Mouse (Mus musculus) gastrocnemius, adult 18-20 months (tissue): ENCODE measurements around the gene Akr1d1. TPM values are rescaled to one million over a fixed set of nuclear protein-coding genes. Genes with fewer than 3 reads are reported as not detected.

Experiments
- DNase-seq: peaks from one replicate; pipeline ENCODE4 v3.0.0; 2021; ENCODE audit warnings: low spot score
- total RNA-seq, 2 experiments: library from RNA; stranded (reverse); gene quantifications; 2 replicates each; pipeline ENCODE4 v1.2.3; 2021

Gene Akr1d1
- total RNA-seq, 2 experiments from 2014 or later = not detected

DNA sequence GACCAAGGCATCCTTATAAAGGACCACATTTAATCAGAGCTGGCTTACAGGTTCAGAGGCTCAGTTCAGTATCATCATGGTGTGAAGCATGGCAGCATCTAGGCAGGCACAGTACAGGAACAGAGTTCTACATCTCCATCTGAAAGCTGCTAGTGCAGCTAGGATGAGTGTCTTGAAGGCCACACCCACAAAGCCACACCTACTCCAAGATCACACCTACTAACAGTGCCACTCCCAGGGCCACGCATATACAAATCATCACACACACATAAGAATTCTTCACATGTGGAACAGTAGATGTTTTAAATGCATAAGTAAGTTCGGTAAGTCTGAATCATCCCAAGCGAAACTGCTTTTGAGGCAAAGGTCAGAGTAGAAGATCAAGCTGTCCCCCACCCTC lies 33.9 kb downstream of the Akr1d1 start:
- DNase-seq = no peak

GRCm38 (mm10) chr6:37567363-37567762 lies 37.4 kb downstream of the Akr1d1 start:
- DNase-seq = no peak

DNA sequence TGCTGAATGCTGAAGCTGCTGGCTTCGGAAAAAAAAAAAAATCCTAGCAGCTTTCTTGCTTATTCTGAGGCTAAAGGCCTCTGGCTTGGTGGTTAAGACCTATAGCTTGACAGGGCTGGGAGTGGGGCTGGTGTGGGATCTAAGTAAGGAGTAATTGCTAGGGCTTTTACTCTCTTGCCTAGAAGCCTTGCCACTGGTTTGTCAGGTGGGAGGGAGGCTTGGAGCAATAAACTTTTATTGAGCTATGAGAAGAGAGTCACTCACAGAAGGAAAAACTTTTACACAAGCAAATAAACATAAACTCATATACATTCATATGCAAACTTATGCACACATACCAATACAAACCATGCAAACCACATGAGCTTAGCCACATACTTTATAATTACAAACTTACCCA lies 42.0 kb downstream of the Akr1d1 start:
- no peak for DNase-seq

DNA sequence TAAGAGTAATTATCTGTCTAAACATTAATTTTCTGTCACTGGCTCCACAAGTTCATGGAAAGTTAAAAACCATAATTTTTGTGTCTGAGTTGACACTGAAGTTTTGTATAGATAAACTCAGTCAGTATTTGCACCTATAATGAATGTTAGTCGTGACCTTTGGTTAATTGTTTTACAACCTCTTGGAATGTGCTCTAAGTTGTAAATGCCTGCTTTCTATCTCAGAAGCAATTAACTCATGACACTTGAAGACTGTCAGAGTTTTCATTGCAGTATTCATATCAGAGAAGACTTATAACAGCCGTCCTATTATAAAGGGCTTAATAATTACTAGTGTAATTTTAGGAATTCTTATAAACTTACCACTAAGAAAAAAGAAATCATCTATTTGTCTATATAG lies 43.0 kb downstream of the Akr1d1 start:
- no peak for DNase-seq

GRCm38 (mm10) chr6:37580476-37580875 lies 50.5 kb downstream of the Akr1d1 start:
- no peak for DNase-seq

GRCm38 (mm10) chr6:37589340-37589962 lies 59.5 kb downstream of the Akr1d1 start:
- DNase-seq = peak; percentile 65

DNA sequence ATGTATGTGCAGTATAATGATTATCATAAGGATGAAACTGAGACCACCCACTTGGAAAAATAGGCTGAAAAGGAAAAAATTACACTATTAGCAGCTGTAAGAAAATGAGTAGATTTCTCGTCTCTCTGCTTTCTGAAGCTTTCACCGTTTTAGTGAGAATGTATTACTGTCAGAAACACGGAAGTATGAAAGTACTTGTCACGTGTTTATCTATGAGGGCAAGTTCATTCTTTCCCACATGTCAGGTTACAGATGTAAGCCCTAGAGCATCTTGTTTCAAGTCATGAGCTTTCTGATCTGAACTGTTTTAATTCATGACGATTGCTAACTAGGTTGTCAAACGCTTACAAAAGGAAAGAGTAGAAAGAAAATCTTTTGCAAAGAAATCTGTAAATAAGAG lies 60.8 kb downstream of the Akr1d1 start:
- no peak for DNase-seq

DNA sequence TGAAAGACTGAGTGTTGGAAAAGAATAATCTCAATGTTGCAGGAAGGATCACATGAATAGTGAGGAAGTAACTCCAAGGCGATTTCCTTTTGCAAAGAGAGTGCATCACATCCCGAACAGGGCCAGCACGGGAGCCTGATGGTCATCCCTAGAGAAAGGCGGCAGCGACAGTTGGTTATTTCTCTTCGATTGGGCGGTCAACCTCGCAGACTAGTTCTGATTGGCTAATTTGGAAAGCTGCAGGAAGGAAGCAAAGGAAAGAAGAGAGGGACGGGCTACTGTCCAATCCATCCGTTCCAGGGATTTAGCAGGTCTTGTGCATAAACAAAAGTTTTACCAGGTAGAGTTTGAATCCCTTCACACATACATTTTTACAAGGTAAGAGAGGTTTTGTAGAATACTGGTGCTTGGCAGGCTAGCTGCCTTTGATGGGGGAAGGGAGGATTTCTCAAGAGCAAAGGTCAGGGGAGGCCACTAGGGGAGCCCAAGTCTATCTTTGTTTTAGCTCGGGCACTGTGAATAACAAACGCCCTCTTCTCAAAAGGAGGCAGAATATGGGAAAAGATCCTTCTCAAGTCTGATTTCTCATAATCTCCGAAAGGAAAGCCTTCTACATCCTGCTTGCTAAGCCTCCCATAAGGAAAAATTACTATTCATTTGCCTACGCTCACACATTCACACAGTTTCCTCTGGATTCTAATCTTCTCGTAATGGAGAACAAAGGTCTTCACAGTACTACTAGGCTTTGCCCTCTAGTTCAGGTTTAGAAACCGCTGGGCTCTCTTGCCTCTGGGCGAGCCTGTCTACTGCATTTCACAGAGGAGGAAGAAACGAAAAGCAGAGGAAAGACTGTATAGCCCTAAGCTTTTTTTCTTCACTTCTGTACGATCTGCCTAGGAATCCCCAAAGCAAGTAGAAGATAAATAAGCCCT lies 62.4 kb downstream of the Akr1d1 start:
- DNase-seq = peak; percentile 47

DNA sequence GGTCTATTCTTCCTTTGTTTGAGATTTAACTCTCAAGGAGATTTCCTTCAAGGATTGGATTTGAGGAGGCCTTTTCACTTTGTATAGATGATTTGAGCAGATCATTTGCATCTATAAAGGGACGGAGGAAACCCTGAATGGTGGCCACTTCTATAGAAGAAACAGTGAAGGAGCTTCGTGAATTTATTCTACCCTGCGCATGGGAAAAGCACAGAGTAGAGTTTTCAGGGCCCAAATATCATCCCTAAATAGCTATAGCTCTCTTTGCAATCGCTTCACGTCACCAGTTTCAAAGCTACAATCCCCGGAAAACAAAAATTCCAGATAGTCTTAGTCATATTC lies 63.0 kb downstream of the Akr1d1 start:
- DNase-seq = no peak

DNA sequence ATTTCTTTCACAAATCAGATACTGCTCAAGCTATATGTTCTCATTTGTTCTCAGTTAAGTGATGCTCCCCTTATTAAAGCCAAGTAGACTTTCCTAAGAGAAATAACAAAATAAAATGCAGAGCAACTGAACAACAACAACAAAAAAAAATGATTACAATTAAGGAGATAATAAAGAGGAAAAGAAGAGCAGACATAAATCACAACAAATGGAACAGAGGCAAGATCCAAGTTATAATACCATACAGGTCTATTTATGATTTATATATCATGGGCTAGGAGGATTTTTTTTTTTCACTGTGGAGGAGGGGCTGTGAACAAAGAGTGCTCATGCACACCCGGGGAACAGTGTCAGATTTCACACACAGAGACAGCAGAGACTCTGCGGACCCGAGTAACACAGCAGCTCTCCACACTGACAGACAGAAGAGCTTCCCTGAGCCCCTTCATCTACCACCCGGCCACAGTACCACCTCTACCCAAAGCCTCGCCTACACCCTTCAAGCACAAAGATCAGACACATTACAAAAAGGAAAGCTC lies 63.6 kb downstream of the Akr1d1 start:
- DNase-seq = no peak

- no peak for DNase-seq
Measured at GRCm38 (mm10) chr6:37597088-37597487, 67.1 kb downstream of the Akr1d1 start.

- DNase-seq = no peak
Measured at GRCm38 (mm10) chr6:37598033-37598432, 68.1 kb downstream of the Akr1d1 start.

DNA sequence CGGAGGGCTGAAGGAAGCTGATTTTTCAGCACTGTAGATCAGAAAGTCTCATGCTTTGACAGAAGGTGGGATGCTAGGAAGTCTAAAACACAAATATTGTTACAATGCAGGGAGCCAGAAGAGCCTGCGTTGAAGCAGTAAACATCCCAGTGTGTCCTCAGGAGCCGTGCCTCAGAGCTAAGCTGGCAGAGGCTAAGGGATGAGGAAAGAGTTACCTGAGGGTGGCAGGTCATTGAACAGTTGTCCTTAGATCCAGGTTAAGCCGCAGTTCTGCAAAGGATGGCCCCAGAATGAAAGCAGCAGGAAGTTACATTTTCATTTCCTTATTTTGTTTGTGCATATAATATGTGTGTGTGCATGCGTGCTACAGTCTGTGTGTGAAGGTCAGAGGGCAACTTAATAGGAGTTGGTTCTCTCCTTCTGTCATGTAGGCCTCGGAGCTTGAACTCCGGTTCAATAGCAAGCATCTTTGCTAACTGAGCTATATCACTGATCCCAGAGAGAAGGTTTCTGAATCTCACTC lies 71.1 kb downstream of the Akr1d1 start:
- no peak for DNase-seq

DNA sequence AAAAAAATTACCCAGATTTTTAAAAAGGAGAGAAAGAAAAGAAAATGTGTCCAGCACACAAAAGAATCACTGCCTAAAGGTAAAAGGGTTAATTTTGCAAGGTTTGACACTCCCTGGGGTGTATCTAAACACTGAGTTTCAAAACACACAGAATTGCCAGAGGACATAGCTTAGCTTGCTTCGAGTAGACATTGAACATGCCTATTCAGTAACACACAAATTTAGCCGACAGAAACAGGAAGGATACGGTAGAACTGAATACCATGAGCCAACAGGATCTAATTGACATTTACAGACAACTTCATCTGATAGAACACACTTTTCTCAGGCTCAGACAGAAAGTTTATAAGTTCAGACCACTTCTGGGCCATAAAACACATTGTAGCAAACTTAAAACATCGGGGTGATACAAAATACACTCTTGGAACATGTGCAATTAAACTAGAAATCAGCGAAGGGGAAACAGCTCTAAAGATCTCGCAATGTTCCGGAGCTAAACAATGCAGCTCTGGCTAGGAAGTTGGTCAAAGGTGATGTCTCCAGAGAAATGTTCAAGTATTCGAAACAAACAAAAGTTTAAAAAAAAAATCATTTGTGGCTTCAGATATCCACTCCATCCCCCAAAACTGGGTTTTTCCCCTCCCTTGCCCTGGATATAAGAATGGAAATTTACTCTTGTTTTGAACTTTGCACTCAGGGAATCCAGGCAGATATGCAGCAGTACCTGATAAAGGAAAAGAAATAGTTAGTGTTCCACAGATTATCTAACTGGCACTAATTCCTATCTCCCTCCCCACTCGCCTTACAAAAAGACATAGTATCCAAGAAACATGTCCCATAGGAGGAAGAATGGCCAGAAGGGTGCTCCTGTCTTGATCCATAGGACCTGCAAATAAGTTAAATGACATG lies 73.1 kb downstream of the Akr1d1 start:
- no peak for DNase-seq

- DNase-seq = no peak
Measured at GRCm38 (mm10) chr6:37604178-37604883, 74.4 kb downstream of the Akr1d1 start.

GRCm38 (mm10) chr6:37604884-37605269 lies 74.9 kb downstream of the Akr1d1 start:
- DNase-seq = no peak

- no peak for DNase-seq
Measured at GRCm38 (mm10) chr6:37607511-37608289, 77.7 kb downstream of the Akr1d1 start.

GRCm38 (mm10) chr6:37612603-37613284 lies 82.8 kb downstream of the Akr1d1 start:
- no peak for DNase-seq

- DNase-seq = no peak
Measured at GRCm38 (mm10) chr6:37615490-37615889, 85.5 kb downstream of the Akr1d1 start.
